Mouse (Mus musculus) ES-E14 (cell line): ENCODE measurements around the gene Sod3.

ENCODE experiments used
- CHD2 ChIP-seq: IDR thresholded peaks from 2 replicates; pipeline ENCODE4 v1.6.1; 2014; ENCODE audit warnings: mild to moderate bottlenecking, low read depth, low read length, inconsistent platforms
- HCFC1 ChIP-seq: IDR thresholded peaks from 2 replicates; pipeline ENCODE4 v1.6.1; 2012; ENCODE audit warnings: low read length, inconsistent platforms, borderline replicate concordance; ENCODE audit not compliant: insufficient read depth
- MAFK ChIP-seq: IDR thresholded peaks from 2 replicates; pipeline ENCODE4 v1.6.1; 2014; ENCODE audit warnings: mild to moderate bottlenecking, low read depth, low read length, inconsistent platforms; ENCODE audit not compliant: insufficient read depth
- ZC3H11A ChIP-seq: IDR thresholded peaks from 2 replicates; pipeline ENCODE4 v1.6.1; 2012; ENCODE audit warnings: low read depth, mild to moderate bottlenecking, inconsistent platforms, low read length, borderline replicate concordance
- ZNF384 ChIP-seq: IDR thresholded peaks from 2 replicates; pipeline ENCODE4 v1.6.1; 2012; ENCODE audit warnings: low read depth, low read length, inconsistent platforms

GRCm38 (mm10) chr5:52352730-52353129 lies 10.9 kb upstream of the Sod3 start:
- no peak for TF ChIP-seq MAFK
- TF ChIP-seq ZC3H11A, result no peak
- no peak for TF ChIP-seq HCFC1
- TF ChIP-seq CHD2, result no peak
- no peak for TF ChIP-seq ZNF384
